Mouse (Mus musculus) heart, embryonic 15.5 days (tissue): ENCODE data around the gene Rom1. TPM values are rescaled to one million over a fixed set of nuclear protein-coding genes. Genes with fewer than 3 reads are reported as not detected.

Experiments
- microRNA-seq: library from miRNA; unstranded; fragments of <30 nt; microRNA quantifications from one replicate; pipeline ENCODE4, GENCODE M21; 2016
- polyA plus RNA-seq: library from polyadenylated mRNA; unstranded; fragments of >200 nt; fragmentation: Nextera tagmentation; extraction: Ambion mirVana; gene quantifications from 2 replicates; pipeline ENCODE4 v1.2.1, GENCODE M21; 2015

Rom1 gene
- polyA plus RNA-seq, 1 experiment from 2014 or later, result 1.9 TPM

Small RNA genes lying within 50 kb of the gene (microRNA-seq; reads per million reads assigned to microRNA genes)
- not detected for gene Mir5136

Other genes starting within 250 kb of the Rom1 start
- 59.4 and 71.5 TPM in 2 replicates for gene Slc3a2, start 206.0 kb downstream of the Rom1 start, polyA plus RNA-seq
- 42.8 and 59.3 TPM in 2 replicates for gene Wdr74, start 193.5 kb downstream of the Rom1 start, polyA plus RNA-seq
- 0.69 and 1.9 TPM in 2 replicates for gene 1700092M07Rik, start 188.6 kb downstream of the Rom1 start, polyA plus RNA-seq
- 81.0 and 92.0 TPM in 2 replicates for gene Stx5a, start 187.9 kb downstream of the Rom1 start, polyA plus RNA-seq
- 100 and 132 TPM in 2 replicates for gene Nxf1, start 172.3 kb downstream of the Rom1 start, polyA plus RNA-seq
- 154 and 157 TPM in 2 replicates for gene Tmem223, start 158.4 kb downstream of the Rom1 start, polyA plus RNA-seq
- 47.6 and 60.3 TPM in 2 replicates for gene Tmem179b, start 154.9 kb downstream of the Rom1 start, polyA plus RNA-seq
- gene Taf6l, start 142.9 kb downstream of the Rom1 start, polyA plus RNA-seq, result 15.4 and 18.8 TPM in 2 replicates
- gene Polr2g, start 130.8 kb downstream of the Rom1 start, polyA plus RNA-seq, result 118 and 126 TPM in 2 replicates
- gene Zbtb3, start 126.8 kb downstream of the Rom1 start, polyA plus RNA-seq, result 3.5 and 3.8 TPM in 2 replicates
- gene Ttc9c, start 110.0 kb downstream of the Rom1 start, polyA plus RNA-seq, result 30.9 and 36.2 TPM in 2 replicates
- gene Hnrnpul2, start 109.3 kb downstream of the Rom1 start, polyA plus RNA-seq, result 2.6 and 3.1 TPM in 2 replicates
- 0.36 TPM in 1 of 2 replicates, not detected in the other for gene AC129217.1, start 99.6 kb downstream of the Rom1 start, polyA plus RNA-seq
- 36.4 and 47.0 TPM in 2 replicates for gene Bscl2, start 91.9 kb downstream of the Rom1 start, polyA plus RNA-seq
- 1.3 and 5.0 TPM in 2 replicates for gene Gng3, start 90.2 kb downstream of the Rom1 start, polyA plus RNA-seq
- gene Lrrn4cl, start 78.6 kb downstream of the Rom1 start, polyA plus RNA-seq, result 1.8 and 2.4 TPM in 2 replicates
- gene Ubxn1, start 57.9 kb downstream of the Rom1 start, polyA plus RNA-seq, result 120 and 127 TPM in 2 replicates
- 54.8 and 63.4 TPM in 2 replicates for gene Uqcc3, start 48.4 kb downstream of the Rom1 start, polyA plus RNA-seq
- 35.8 and 44.8 TPM in 2 replicates for gene Lbhd1, start 45.6 kb downstream of the Rom1 start, polyA plus RNA-seq
- not detected in 2 replicates for gene Gm49403, start 45.4 kb downstream of the Rom1 start, polyA plus RNA-seq
- 44.7 and 51.9 TPM in 2 replicates for gene 1810009A15Rik, start 40.5 kb downstream of the Rom1 start, polyA plus RNA-seq
- not detected in 2 replicates for gene Gm49416, start 40.4 kb downstream of the Rom1 start, polyA plus RNA-seq
- 21.2 and 29.4 TPM in 2 replicates for gene Ints5, start 36.4 kb downstream of the Rom1 start, polyA plus RNA-seq
- gene Ganab, start 31.3 kb downstream of the Rom1 start, polyA plus RNA-seq, result 50.0 and 67.9 TPM in 2 replicates
- gene B3gat3, start 9.0 kb downstream of the Rom1 start, polyA plus RNA-seq, result 33.3 and 38.1 TPM in 2 replicates
- gene Eml3, start 196 bp upstream of the Rom1 start, polyA plus RNA-seq, result 12.7 and 21.9 TPM in 2 replicates
- 74.2 and 99.5 TPM in 2 replicates for gene Mta2, start 12.5 kb upstream of the Rom1 start, polyA plus RNA-seq
- gene Tut1, start 24.5 kb upstream of the Rom1 start, polyA plus RNA-seq, result 13.7 and 19.4 TPM in 2 replicates
- gene Eef1g, start 37.7 kb upstream of the Rom1 start, polyA plus RNA-seq, result 216 and 256 TPM in 2 replicates
- 31.4 and 38.4 TPM in 2 replicates for gene Ahnak, start 59.9 kb upstream of the Rom1 start, polyA plus RNA-seq
- gene Scgb1a1, start 158.6 kb upstream of the Rom1 start, polyA plus RNA-seq, result 0.30 and 0.44 TPM in 2 replicates
- 15.4 and 16.1 TPM in 2 replicates for gene Asrgl1, start 206.3 kb upstream of the Rom1 start, polyA plus RNA-seq